Comparison of ENCODE assay signal across 15 mouse cellular contexts in genomic region chr2:155404635-155405034, GRCm38 (mm10). TPM values are rescaled to one million over a fixed set of nuclear protein-coding genes. Genes with fewer than 3 reads are reported as not detected.
DNase-seq lines count a peak whose midpoint lies in the region; ATAC-seq lines count a peak whose summit lies in the region.
"Had no signal": no experiment of that assay in that cellular context is flagged by ENCODE, and none has a peak within 500 bp of the region (broad histone marks: within the 10 kb centered on the region; RNA-seq: fewer than 3 reads in every experiment).

No protein-coding gene starts in this region.

- ATAC-seq in megakaryocyte, adult 5-6 weeks (ENCODE audit: poor library complexity, severe bottlenecking): peak; percentile 96

- intact Hi-C loops in heart, postnatal 14 days (cut with DNase I): no loop called here

- DNase-seq in heart, adult 11 months: peak; percentile 90
- DNase-seq in heart, postnatal 14 days: no peak
- DNase-seq in spleen, postnatal 36 days (ENCODE audit: low spot score in 2 of 2): peak; percentile 55 to 58
- DNase-seq in spleen, postnatal 14 days (ENCODE audit: low spot score in 2 of 2): no peak
- DNase-seq in ovary, postnatal 36 days (ENCODE audit: low spot score): no peak
- DNase-seq in right cerebral cortex, adult 2 months (ENCODE audit: low spot score in 2 of 2): no peak
- no peak for DNase-seq in T-cell, adult 2 months (ENCODE audit: low spot score)
- DNase-seq: adrenal gland, adult 2 months; cerebellum, adult 11-12 months; cerebellum, postnatal 25 days; heart, postnatal 36 days; liver, embryonic 13.5 days; right cerebral cortex, postnatal 4 days; thymus, postnatal 25 days had no signal

RNA-seq across cellular contexts. Expression of gene Trp53inp2, which starts 23.8 kb away (rescaled TPM):
- total RNA-seq in heart, postnatal 14 days (2021): 100 to 1,000 TPM; 560 to 604 TPM
- 30.5 and 31.0 TPM in 2 replicates for total RNA-seq in megakaryocyte, adult 5-6 weeks (2015)
- 18.8 and 29.5 TPM in 2 replicates for total RNA-seq in megakaryocyte, adult 5-6 weeks (2017)

RNA-seq across cellular contexts. Expression of gene Pigu, which starts 47.4 kb away (rescaled TPM):
- 10 to 100 TPM; 29.6 TPM for total RNA-seq in heart, postnatal 14 days (2021)
- 33.3 and 41.5 TPM in 2 replicates for total RNA-seq in megakaryocyte, adult 5-6 weeks (2015)
- total RNA-seq in megakaryocyte, adult 5-6 weeks (2017): 23.7 and 24.4 TPM in 2 replicates

Comparison
In these comparisons a context has a peak if more than half of its experiments do, and no peak if none do; other contexts are left out.
1. DNase-seq: peak in heart, adult 11 months (single experiment) and spleen, postnatal 36 days (2 of 2); none in heart, postnatal 14 days (0 of 2), spleen, postnatal 14 days (0 of 2), ovary, postnatal 36 days (single experiment), right cerebral cortex, adult 2 months (0 of 2) and T-cell, adult 2 months (single experiment).
2. RNA of gene Trp53inp2, which starts 23.8 kb away (total RNA-seq): 560 to 604 TPM in heart, postnatal 14 days; 18.8 to 31.0 TPM in megakaryocyte, adult 5-6 weeks; every median in the first group is over 10 times any median in the second.